Mouse (Mus musculus): Measurements from ENCODE around the gene Ptges2. TPM values are rescaled to one million over a fixed set of nuclear protein-coding genes. Genes with fewer than 3 reads are reported as not detected.

The Ptges2 gene
- polyA plus RNA-seq, 1 experiment from 2014 or later, result 59.8 TPM

GRCm38 (mm10) chr2:32363376-32364106 lies 32.2 kb upstream of the Ptges2 start:
- peaks cover 19% of the 10 kb centered on the region for H3K4me1 ChIP-seq (ENCODE audit: control insufficient read depth, insufficient read depth, low read depth, low read length)
- H3K27me3 ChIP-seq (replicated peaks; ENCODE audit: control insufficient read depth, insufficient read depth, low read length), result peaks cover 3% of the 10 kb centered on the region; the same call in 1 of the 2 replicates
- peak overlapping the region; percentile 85 for H3K4me3 ChIP-seq (ENCODE audit: low read length)
- peak overlapping the region; percentile 90 for H3K27ac ChIP-seq (ENCODE audit: low read depth, low read length)
- H3K9me3 ChIP-seq (ENCODE audit: control insufficient read depth, low read length), result no peaks in the 10 kb centered on the region
- WGBS, result 9% methylated on average over 18 of the region's 19 CpGs
- H3K4me2 ChIP-seq (ENCODE audit: low read length), result peak overlapping the region; percentile 92
- H3K36me3 ChIP-seq (ENCODE audit: control insufficient read depth, insufficient read depth, low read length), result peaks cover 8% of the 10 kb centered on the region; the same call in 1 of the 2 replicates
- peak overlapping the region; percentile 88 for H3K9ac ChIP-seq (ENCODE audit: low read depth, low read length)
- ATAC-seq, result no peak; the same call in 1 of the 2 replicates

DNA sequence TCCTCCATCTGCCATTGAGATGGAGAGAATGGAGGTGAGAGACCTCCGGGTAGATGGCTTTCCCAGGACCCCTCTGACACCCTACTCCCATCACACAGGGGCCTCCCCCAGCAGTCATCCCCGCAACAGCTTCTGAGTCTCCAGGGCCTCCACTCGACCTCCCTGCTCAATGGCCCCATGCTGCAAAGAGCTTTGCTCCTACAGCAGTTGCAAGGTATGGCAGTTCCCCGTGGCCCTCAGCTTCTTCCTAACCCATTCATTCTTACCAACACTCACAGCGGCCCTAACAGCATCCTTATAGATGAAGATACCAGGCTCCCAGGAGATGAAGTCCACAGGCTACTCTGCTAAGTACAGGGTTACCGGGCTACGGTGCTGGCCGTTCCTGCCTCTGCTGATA lies 31.6 kb upstream of the Ptges2 start:
- 85% methylated on average over 8 of the region's 8 CpGs for WGBS
- H3K36me3 ChIP-seq (ENCODE audit: control insufficient read depth, insufficient read depth, low read length), result peaks cover 8% of the 10 kb centered on the region; the same call in 1 of the 2 replicates
- H3K9me3 ChIP-seq (ENCODE audit: control insufficient read depth, low read length), result no peaks in the 10 kb centered on the region
- H3K27me3 ChIP-seq (replicated peaks; ENCODE audit: control insufficient read depth, insufficient read depth, low read length), result peaks cover 3% of the 10 kb centered on the region; the same call in 1 of the 2 replicates
- no peak for ATAC-seq
- peaks cover 19% of the 10 kb centered on the region for H3K4me1 ChIP-seq (ENCODE audit: control insufficient read depth, insufficient read depth, low read depth, low read length)
- H3K4me2 ChIP-seq (ENCODE audit: low read length), result peak overlapping the region; percentile 92
- H3K27ac ChIP-seq (ENCODE audit: low read depth, low read length), result no peak overlapping the region; the same call in 1 of the 2 replicates
- H3K9ac ChIP-seq (ENCODE audit: low read depth, low read length), result peak overlapping the region; percentile 88
- H3K4me3 ChIP-seq (ENCODE audit: low read length), result peak overlapping the region; percentile 85

- H3K27ac ChIP-seq (ENCODE audit: low read depth, low read length), result no peak overlapping the region
- H3K4me3 ChIP-seq (ENCODE audit: low read length), result no peak overlapping the region
- no peaks in the 10 kb centered on the region for H3K9me3 ChIP-seq (ENCODE audit: control insufficient read depth, low read length)
- 89% methylated on average over 5 of the region's 5 CpGs for WGBS
- H3K27me3 ChIP-seq (replicated peaks; ENCODE audit: control insufficient read depth, insufficient read depth, low read length), result no peaks in the 10 kb centered on the region
- peaks cover 10% of the 10 kb centered on the region for H3K4me1 ChIP-seq (ENCODE audit: control insufficient read depth, insufficient read depth, low read depth, low read length)
- no peak overlapping the region for H3K4me2 ChIP-seq (ENCODE audit: low read length)
- peaks cover 30% of the 10 kb centered on the region for H3K36me3 ChIP-seq (ENCODE audit: control insufficient read depth, insufficient read depth, low read length)
- no peak overlapping the region for H3K9ac ChIP-seq (ENCODE audit: low read depth, low read length)
- no peak for ATAC-seq
Measured at GRCm38 (mm10) chr2:32367315-32367714, 28.4 kb upstream of the Ptges2 start.

DNA sequence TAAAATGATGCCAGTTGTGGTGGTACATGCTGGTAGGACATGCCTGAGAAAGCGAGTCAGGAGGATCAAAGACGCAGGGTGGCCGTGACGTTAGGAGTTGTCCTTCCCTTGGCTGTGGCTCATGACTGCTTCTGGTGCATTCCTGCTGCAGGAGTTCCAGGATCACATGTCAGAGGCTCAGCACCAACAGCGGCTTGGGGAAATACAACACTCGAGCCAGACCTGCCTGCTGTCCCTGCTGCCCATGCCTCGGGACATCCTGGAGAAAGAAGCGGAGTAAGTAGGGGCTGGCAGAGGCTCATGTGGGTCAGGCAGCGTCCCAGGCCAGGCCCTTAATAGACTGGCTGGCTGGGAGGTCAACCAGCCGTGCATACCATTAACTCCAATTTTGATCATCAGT lies 21.5 kb upstream of the Ptges2 start:
- no peak overlapping the region for H3K27ac ChIP-seq (ENCODE audit: low read depth, low read length)
- no peak overlapping the region for H3K9ac ChIP-seq (ENCODE audit: low read depth, low read length)
- peaks cover 72% of the 10 kb centered on the region for H3K36me3 ChIP-seq (ENCODE audit: control insufficient read depth, insufficient read depth, low read length)
- no peak overlapping the region for H3K4me2 ChIP-seq (ENCODE audit: low read length)
- ATAC-seq, result no peak
- 93% methylated on average over 10 of the region's 10 CpGs for WGBS
- H3K4me1 ChIP-seq (ENCODE audit: control insufficient read depth, insufficient read depth, low read depth, low read length), result no peaks in the 10 kb centered on the region
- H3K4me3 ChIP-seq (ENCODE audit: low read length), result no peak overlapping the region
- no peaks in the 10 kb centered on the region for H3K9me3 ChIP-seq (ENCODE audit: control insufficient read depth, low read length)
- H3K27me3 ChIP-seq (replicated peaks; ENCODE audit: control insufficient read depth, insufficient read depth, low read length), result no peaks in the 10 kb centered on the region

- Histone ChIP-seq H3K9me3 (ENCODE audit: control insufficient read depth, low read length) (no peaks in the 10 kb centered on the region), H3K4me3 (ENCODE audit: low read length) (no peak overlapping the region), H3K27ac (ENCODE audit: low read depth, low read length) (no peak overlapping the region), H3K4me2 (ENCODE audit: low read length) (no peak overlapping the region), H3K36me3 (ENCODE audit: control insufficient read depth, insufficient read depth, low read length) (peaks cover 67% of the 10 kb centered on the region), H3K9ac (ENCODE audit: low read depth, low read length) (no peak overlapping the region), H3K4me1 (ENCODE audit: control insufficient read depth, insufficient read depth, low read depth, low read length) (peaks cover 1% of the 10 kb centered on the region), H3K27me3 (replicated peaks; ENCODE audit: control insufficient read depth, insufficient read depth, low read length) (no peaks in the 10 kb centered on the region)
- no peak for ATAC-seq
- WGBS, result 92% methylated on average over 13 of the region's 13 CpGs
Measured at GRCm38 (mm10) chr2:32375317-32375940, 20.3 kb upstream of the Ptges2 start.

DNA sequence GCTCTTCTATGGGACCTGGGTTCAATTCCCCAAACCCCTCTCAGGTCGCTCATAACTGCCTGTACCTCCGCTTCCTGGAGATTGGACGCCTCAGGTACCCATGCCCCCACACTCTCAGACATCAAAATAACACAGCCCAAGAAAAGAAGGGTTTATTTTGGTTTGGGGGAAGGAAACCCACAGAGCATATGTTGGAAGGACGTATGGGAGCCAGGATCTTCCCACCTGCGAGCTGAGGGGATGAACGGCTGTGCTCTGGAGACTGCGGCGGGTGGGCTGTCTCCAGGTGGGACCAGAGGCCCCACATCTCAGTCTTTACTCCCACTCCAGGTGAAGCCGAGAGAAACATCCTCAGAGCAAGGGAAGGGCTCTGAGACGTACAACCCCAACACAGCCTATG lies 18.7 kb upstream of the Ptges2 start:
- no peak for ATAC-seq
- 93% methylated on average over 10 of the region's 10 CpGs for WGBS

GRCm38 (mm10) chr2:32380001-32380500 lies 15.6 kb upstream of the Ptges2 start:
- no peak overlapping the region for H3K27ac ChIP-seq (ENCODE audit: low read depth, low read length)
- H3K9me3 ChIP-seq (ENCODE audit: control insufficient read depth, low read length), result no peaks in the 10 kb centered on the region
- ATAC-seq, result no peak
- H3K27me3 ChIP-seq (replicated peaks; ENCODE audit: control insufficient read depth, insufficient read depth, low read length), result no peaks in the 10 kb centered on the region
- H3K9ac ChIP-seq (ENCODE audit: low read depth, low read length), result no peak overlapping the region
- peaks cover 11% of the 10 kb centered on the region for H3K4me1 ChIP-seq (ENCODE audit: control insufficient read depth, insufficient read depth, low read depth, low read length)
- 84% methylated on average over 7 of the region's 7 CpGs for WGBS
- H3K4me3 ChIP-seq (ENCODE audit: low read length), result no peak overlapping the region
- peaks cover 38% of the 10 kb centered on the region for H3K36me3 ChIP-seq (ENCODE audit: control insufficient read depth, insufficient read depth, low read length)
- no peak overlapping the region for H3K4me2 ChIP-seq (ENCODE audit: low read length)

More for the DNA sequence above, 18.7 kb upstream of the Ptges2 start:
- Histone ChIP-seq H3K4me3 (ENCODE audit: low read length) (no peak overlapping the region), H3K4me2 (ENCODE audit: low read length) (no peak overlapping the region), H3K4me1 (ENCODE audit: control insufficient read depth, insufficient read depth, low read depth, low read length) (peaks cover 11% of the 10 kb centered on the region), H3K9me3 (ENCODE audit: control insufficient read depth, low read length) (no peaks in the 10 kb centered on the region), H3K36me3 (ENCODE audit: control insufficient read depth, insufficient read depth, low read length) (peaks cover 57% of the 10 kb centered on the region), H3K27me3 (replicated peaks; ENCODE audit: control insufficient read depth, insufficient read depth, low read length) (no peaks in the 10 kb centered on the region), H3K27ac (ENCODE audit: low read depth, low read length) (no peak overlapping the region), H3K9ac (ENCODE audit: low read depth, low read length) (no peak overlapping the region)

GRCm38 (mm10) chr2:32381141-32381774 lies 14.4 kb upstream of the Ptges2 start:
- Histone ChIP-seq H3K4me3 (ENCODE audit: low read length) (peak overlapping the region; percentile 75), H3K36me3 (ENCODE audit: control insufficient read depth, insufficient read depth, low read length) (peaks cover 31% of the 10 kb centered on the region), H3K9ac (ENCODE audit: low read depth, low read length) (peak overlapping the region; percentile 80), H3K9me3 (ENCODE audit: control insufficient read depth, low read length) (no peaks in the 10 kb centered on the region), H3K27ac (ENCODE audit: low read depth, low read length) (peak overlapping the region; percentile 75; the same call in 1 of the 2 replicates), H3K4me1 (ENCODE audit: control insufficient read depth, insufficient read depth, low read depth, low read length) (peaks cover 11% of the 10 kb centered on the region), H3K27me3 (replicated peaks; ENCODE audit: control insufficient read depth, insufficient read depth, low read length) (no peaks in the 10 kb centered on the region), H3K4me2 (ENCODE audit: low read length) (peak overlapping the region; percentile 98)
- ATAC-seq, result peak; percentile 60
- WGBS, result under 1% methylated on average over 26 of the region's 27 CpGs

- Histone ChIP-seq H3K27ac (ENCODE audit: low read depth, low read length) (peak within 1 kb of the TSS; percentile 75; the same call in 1 of the 2 replicates), H3K4me2 (ENCODE audit: low read length) (peak within 1 kb of the TSS; percentile 98), H3K9me3 (ENCODE audit: control insufficient read depth, low read length) (no peaks in the 10 kb centered on the region), H3K9ac (ENCODE audit: low read depth, low read length) (peak within 1 kb of the TSS; percentile 80), H3K4me1 (ENCODE audit: control insufficient read depth, insufficient read depth, low read depth, low read length) (peaks cover 11% of the 10 kb centered on the region), H3K36me3 (ENCODE audit: control insufficient read depth, insufficient read depth, low read length) (peaks cover 26% of the 10 kb centered on the region), H3K4me3 (ENCODE audit: low read length) (peak within 1 kb of the TSS; percentile 75), H3K27me3 (replicated peaks; ENCODE audit: control insufficient read depth, insufficient read depth, low read length) (no peaks in the 10 kb centered on the region)
- ATAC-seq, result peak; percentile 93
- WGBS, result under 1% methylated on average over 38 of the region's 47 CpGs
Measured at GRCm38 (mm10) chr2:32381775-32382223, 13.9 kb upstream of the Ptges2 start, which contains the start of gene 1110008P14Rik. Gene 1110008P14Rik, minus strand, starts transcription at chr2:32381938.

Measured in hindbrain, embryonic 16.5 days (tissue).